Mouse (Mus musculus): ENCODE results near the gene Dhh. TPM values are rescaled to one million over a fixed set of nuclear protein-coding genes. Genes with fewer than 3 reads are reported as not detected.

Dhh gene
- polyA plus RNA-seq, 1 experiment from 2014 or later, result 0.57 TPM

GRCm38 (mm10) chr15:98852733-98853132 is 45.6 kb downstream of the Dhh start:
- Histone ChIP-seq H3K27me3 (ENCODE audit: control insufficient read depth, insufficient read depth, low read length) (no peaks in the 10 kb centered on the region), H3K36me3 (ENCODE audit: control insufficient read depth, insufficient read depth, low read length) (peaks cover 100% of the 10 kb centered on the region), H3K9me3 (ENCODE audit: control insufficient read depth, low read length) (no peaks in the 10 kb centered on the region), H3K4me2 (ENCODE audit: low read length) (no peak overlapping the region), H3K4me1 (ENCODE audit: control insufficient read depth, insufficient read depth, low read length) (no peaks in the 10 kb centered on the region), H3K9ac (replicated peaks; ENCODE audit: low read length) (no peak overlapping the region), H3K4me3 (replicated peaks; ENCODE audit: low read depth, low read length) (no peak overlapping the region), H3K27ac (replicated peaks; ENCODE audit: low read depth, low read length) (no peak overlapping the region)
- DNase-seq (no peak), ATAC-seq (ENCODE audit: low FRiP score, low TSS enrichment) (no peak)
- 91% methylated on average over 9 of the region's 9 CpGs for WGBS

- DNase-seq, result no peak
- no peak for ATAC-seq (ENCODE audit: low FRiP score, low TSS enrichment)
- H3K27me3 ChIP-seq (ENCODE audit: control insufficient read depth, insufficient read depth, low read length), result no peaks in the 10 kb centered on the region
- H3K4me3 ChIP-seq (replicated peaks; ENCODE audit: low read depth, low read length), result no peak overlapping the region
- no peak overlapping the region for H3K4me2 ChIP-seq (ENCODE audit: low read length)
- H3K27ac ChIP-seq (replicated peaks; ENCODE audit: low read depth, low read length), result no peak overlapping the region
- no peaks in the 10 kb centered on the region for H3K9me3 ChIP-seq (ENCODE audit: control insufficient read depth, low read length)
- peaks cover 100% of the 10 kb centered on the region for H3K36me3 ChIP-seq (ENCODE audit: control insufficient read depth, insufficient read depth, low read length)
- no peaks in the 10 kb centered on the region for H3K4me1 ChIP-seq (ENCODE audit: control insufficient read depth, insufficient read depth, low read length)
- 95% methylated on average over 9 of the region's 9 CpGs for WGBS
- no peak overlapping the region for H3K9ac ChIP-seq (replicated peaks; ENCODE audit: low read length)
These were observed 46.3 kb downstream of the Dhh start for GRCm38 (mm10) chr15:98852071-98852470.

GRCm38 (mm10) chr15:98851229-98851818 is 47.0 kb downstream of the Dhh start:
- DNase-seq, result no peak
- no peak overlapping the region for H3K4me2 ChIP-seq (ENCODE audit: low read length)
- no peak for ATAC-seq (ENCODE audit: low FRiP score, low TSS enrichment)
- no peaks in the 10 kb centered on the region for H3K4me1 ChIP-seq (ENCODE audit: control insufficient read depth, insufficient read depth, low read length)
- no peak overlapping the region for H3K27ac ChIP-seq (replicated peaks; ENCODE audit: low read depth, low read length)
- H3K4me3 ChIP-seq (replicated peaks; ENCODE audit: low read depth, low read length), result no peak overlapping the region
- no peak overlapping the region for H3K9ac ChIP-seq (replicated peaks; ENCODE audit: low read length)
- H3K36me3 ChIP-seq (ENCODE audit: control insufficient read depth, insufficient read depth, low read length), result peaks cover 100% of the 10 kb centered on the region
- no peaks in the 10 kb centered on the region for H3K9me3 ChIP-seq (ENCODE audit: control insufficient read depth, low read length)
- no peaks in the 10 kb centered on the region for H3K27me3 ChIP-seq (ENCODE audit: control insufficient read depth, insufficient read depth, low read length)
- 94% methylated on average over 21 of the region's 21 CpGs for WGBS

GRCm38 (mm10) chr15:98850668-98851067 is 47.7 kb downstream of the Dhh start:
- Histone ChIP-seq H3K27me3 (ENCODE audit: control insufficient read depth, insufficient read depth, low read length) (no peaks in the 10 kb centered on the region), H3K4me2 (ENCODE audit: low read length) (no peak overlapping the region), H3K4me1 (ENCODE audit: control insufficient read depth, insufficient read depth, low read length) (no peaks in the 10 kb centered on the region), H3K9ac (replicated peaks; ENCODE audit: low read length) (no peak overlapping the region), H3K27ac (replicated peaks; ENCODE audit: low read depth, low read length) (no peak overlapping the region), H3K36me3 (ENCODE audit: control insufficient read depth, insufficient read depth, low read length) (peaks cover 100% of the 10 kb centered on the region), H3K9me3 (ENCODE audit: control insufficient read depth, low read length) (no peaks in the 10 kb centered on the region), H3K4me3 (replicated peaks; ENCODE audit: low read depth, low read length) (no peak overlapping the region)
- no peak for DNase-seq
- ATAC-seq (ENCODE audit: low FRiP score, low TSS enrichment), result no peak
- 94% methylated on average over 14 of the region's 14 CpGs for WGBS

- Histone ChIP-seq H3K9me3 (ENCODE audit: control insufficient read depth, low read length) (no peaks in the 10 kb centered on the region), H3K9ac (replicated peaks; ENCODE audit: low read length) (no peak overlapping the region), H3K4me1 (ENCODE audit: control insufficient read depth, insufficient read depth, low read length) (no peaks in the 10 kb centered on the region), H3K36me3 (ENCODE audit: control insufficient read depth, insufficient read depth, low read length) (peaks cover 100% of the 10 kb centered on the region), H3K27ac (replicated peaks; ENCODE audit: low read depth, low read length) (no peak overlapping the region), H3K4me3 (replicated peaks; ENCODE audit: low read depth, low read length) (no peak overlapping the region), H3K27me3 (ENCODE audit: control insufficient read depth, insufficient read depth, low read length) (no peaks in the 10 kb centered on the region), H3K4me2 (ENCODE audit: low read length) (no peak overlapping the region)
- ATAC-seq (ENCODE audit: low FRiP score, low TSS enrichment), result no peak
- DNase-seq, result no peak
- 89% methylated on average over 16 of the region's 16 CpGs for WGBS
These were observed 48.3 kb downstream of the Dhh start for GRCm38 (mm10) chr15:98849956-98850600.

GRCm38 (mm10) chr15:98849165-98849564 is 49.2 kb downstream of the Dhh start:
- H3K4me3 ChIP-seq (replicated peaks; ENCODE audit: low read depth, low read length), result no peak overlapping the region
- no peaks in the 10 kb centered on the region for H3K27me3 ChIP-seq (ENCODE audit: control insufficient read depth, insufficient read depth, low read length)
- H3K9me3 ChIP-seq (ENCODE audit: control insufficient read depth, low read length), result no peaks in the 10 kb centered on the region
- peaks cover 100% of the 10 kb centered on the region for H3K36me3 ChIP-seq (ENCODE audit: control insufficient read depth, insufficient read depth, low read length)
- H3K4me1 ChIP-seq (ENCODE audit: control insufficient read depth, insufficient read depth, low read length), result no peaks in the 10 kb centered on the region
- DNase-seq, result no peak
- no peak overlapping the region for H3K27ac ChIP-seq (replicated peaks; ENCODE audit: low read depth, low read length)
- no peak for ATAC-seq (ENCODE audit: low FRiP score, low TSS enrichment)
- WGBS, result 95% methylated on average over 11 of the region's 11 CpGs
- H3K9ac ChIP-seq (replicated peaks; ENCODE audit: low read length), result no peak overlapping the region
- H3K4me2 ChIP-seq (ENCODE audit: low read length), result no peak overlapping the region

GRCm38 (mm10) chr15:98846140-98846539 is 52.2 kb downstream of the Dhh start:
- H3K4me3 ChIP-seq (replicated peaks; ENCODE audit: low read depth, low read length), result no peak overlapping the region
- H3K36me3 ChIP-seq (ENCODE audit: control insufficient read depth, insufficient read depth, low read length), result peaks cover 100% of the 10 kb centered on the region
- no peaks in the 10 kb centered on the region for H3K9me3 ChIP-seq (ENCODE audit: control insufficient read depth, low read length)
- no peak overlapping the region for H3K9ac ChIP-seq (replicated peaks; ENCODE audit: low read length)
- no peak overlapping the region for H3K4me2 ChIP-seq (ENCODE audit: low read length)
- 91% methylated on average over 8 of the region's 8 CpGs for WGBS
- no peak overlapping the region for H3K27ac ChIP-seq (replicated peaks; ENCODE audit: low read depth, low read length)
- ATAC-seq (ENCODE audit: low FRiP score, low TSS enrichment) (no peak), DNase-seq (no peak)
- H3K4me1 ChIP-seq (ENCODE audit: control insufficient read depth, insufficient read depth, low read length), result no peaks in the 10 kb centered on the region
- no peaks in the 10 kb centered on the region for H3K27me3 ChIP-seq (ENCODE audit: control insufficient read depth, insufficient read depth, low read length)

GRCm38 (mm10) chr15:98845149-98845548 is 53.2 kb downstream of the Dhh start:
- 98% methylated on average over 2 of the region's 2 CpGs for WGBS
- peaks cover 100% of the 10 kb centered on the region for H3K36me3 ChIP-seq (ENCODE audit: control insufficient read depth, insufficient read depth, low read length)
- no peak for ATAC-seq (ENCODE audit: low FRiP score, low TSS enrichment)
- H3K9me3 ChIP-seq (ENCODE audit: control insufficient read depth, low read length), result no peaks in the 10 kb centered on the region
- no peak overlapping the region for H3K4me2 ChIP-seq (ENCODE audit: low read length)
- no peak overlapping the region for H3K4me3 ChIP-seq (replicated peaks; ENCODE audit: low read depth, low read length)
- DNase-seq, result no peak
- H3K4me1 ChIP-seq (ENCODE audit: control insufficient read depth, insufficient read depth, low read length), result no peaks in the 10 kb centered on the region
- no peak overlapping the region for H3K27ac ChIP-seq (replicated peaks; ENCODE audit: low read depth, low read length)
- no peaks in the 10 kb centered on the region for H3K27me3 ChIP-seq (ENCODE audit: control insufficient read depth, insufficient read depth, low read length)
- H3K9ac ChIP-seq (replicated peaks; ENCODE audit: low read length), result no peak overlapping the region

GRCm38 (mm10) chr15:98843595-98844223 is 54.6 kb downstream of the Dhh start:
- WGBS, result 95% methylated on average over 11 of the region's 11 CpGs
- Histone ChIP-seq H3K36me3 (ENCODE audit: control insufficient read depth, insufficient read depth, low read length) (peaks cover 100% of the 10 kb centered on the region), H3K9ac (replicated peaks; ENCODE audit: low read length) (no peak overlapping the region), H3K27me3 (ENCODE audit: control insufficient read depth, insufficient read depth, low read length) (no peaks in the 10 kb centered on the region), H3K4me3 (replicated peaks; ENCODE audit: low read depth, low read length) (no peak overlapping the region), H3K27ac (replicated peaks; ENCODE audit: low read depth, low read length) (no peak overlapping the region), H3K9me3 (ENCODE audit: control insufficient read depth, low read length) (no peaks in the 10 kb centered on the region), H3K4me2 (ENCODE audit: low read length) (no peak overlapping the region), H3K4me1 (ENCODE audit: control insufficient read depth, insufficient read depth, low read length) (no peaks in the 10 kb centered on the region)
- ATAC-seq (ENCODE audit: low FRiP score, low TSS enrichment), result no peak
- no peak for DNase-seq

Measured in midbrain, embryonic 14.5 days (tissue).